Comparison of ENCODE assay signal across 14 mouse cellular contexts in genomic region chrX:106045455-106045854, GRCm38 (mm10). TPM values are rescaled to one million over a fixed set of nuclear protein-coding genes. Genes with fewer than 3 reads are reported as not detected.
A peak's percentile ranks its signal among the peaks of the same experiment; 100 is the strongest.
DNase-seq lines count a peak whose midpoint lies in the region; ATAC-seq and TF ChIP-seq lines count a peak whose summit lies in the region.
"Had no signal": no experiment of that assay in that cellular context is flagged by ENCODE, and none has a peak within 500 bp of the region (broad histone marks: within the 10 kb centered on the region; RNA-seq: fewer than 3 reads in every experiment).

No protein-coding gene starts in this region.

- no peaks in the 10 kb centered on the region for H3K9me3 ChIP-seq in intestine, embryonic 14.5 days (ENCODE audit: control insufficient read depth, low read length)
- no peaks in the 10 kb centered on the region for H3K9me3 ChIP-seq in intestine, postnatal 0 days (ENCODE audit: control insufficient read depth)
- no peaks in the 10 kb centered on the region for H3K9me3 ChIP-seq in hindbrain, embryonic 14.5 days (ENCODE audit: control insufficient read depth, low read length)

- 23% methylated on average over 2 of the region's 2 CpGs for WGBS in intestine, embryonic 14.5 days
- 37% methylated on average over 2 of the region's 2 CpGs for WGBS in intestine, postnatal 0 days
- WGBS in hindbrain, embryonic 14.5 days: 53% methylated on average over 2 of the region's 2 CpGs
- WGBS in thymus, adult 2 months: 85% methylated on average over 2 of the region's 2 CpGs

- no peak overlapping the region for H3K9ac ChIP-seq in intestine, embryonic 14.5 days (ENCODE audit: low read length)
- H3K9ac ChIP-seq in intestine, postnatal 0 days (ENCODE audit: low read depth, low read length): no peak overlapping the region
- no peak overlapping the region for H3K9ac ChIP-seq in hindbrain, embryonic 14.5 days

- TF ChIP-seq POLR2A in bone marrow macrophage, adult 2 months (IDR thresholded peaks at IDR 0.05; ENCODE audit: borderline replicate concordance, low read depth, low read length): no peak
- no peak for TF ChIP-seq POLR2A in thymus, adult 2 months (IDR thresholded peaks at IDR 0.05; ENCODE audit: control insufficient read depth, extremely low read depth, insufficient read depth, low read length, poor library complexity)

- peak overlapping the region; percentile 54; the same call in 1 of the 2 replicates for H3K27ac ChIP-seq in intestine, embryonic 14.5 days (ENCODE audit: low read depth)
- no peak overlapping the region for H3K27ac ChIP-seq in intestine, postnatal 0 days (ENCODE audit: low read depth, low read length)
- peak overlapping the region; percentile 23; the same call in 1 of the 2 replicates for H3K27ac ChIP-seq in bone marrow macrophage, adult 2 months (ENCODE audit: insufficient read depth, low read depth, low read length)
- H3K27ac ChIP-seq in hindbrain, embryonic 14.5 days: no peak overlapping the region
- no peak overlapping the region for H3K27ac ChIP-seq in thymus, adult 2 months (ENCODE audit: control insufficient read depth, insufficient read depth, low read length)
- H3K27ac ChIP-seq: gastrocnemius, adult 2 months had no signal

- peaks cover 5% of the 10 kb centered on the region for H3K4me1 ChIP-seq in intestine, embryonic 14.5 days (replicated peaks; ENCODE audit: control insufficient read depth, insufficient read depth, low read length)
- H3K4me1 ChIP-seq in intestine, postnatal 0 days (replicated peaks; ENCODE audit: control insufficient read depth, insufficient read depth, low read length): 0 out of 2 replicates have a peak, but pooled peaks cover 2% of the 10 kb centered on the region
- H3K4me1 ChIP-seq in bone marrow macrophage, adult 2 months (ENCODE audit: control insufficient read depth, insufficient read depth, low read length): peaks cover 29% of the 10 kb centered on the region
- H3K4me1 ChIP-seq in hindbrain, embryonic 14.5 days (replicated peaks; ENCODE audit: control insufficient read depth, insufficient read depth, low read length): no peaks in the 10 kb centered on the region
- H3K4me1 ChIP-seq in thymus, adult 2 months (replicated peaks; ENCODE audit: control insufficient read depth, insufficient read depth, low read length): no peaks in the 10 kb centered on the region

- H3K27me3 ChIP-seq in intestine, embryonic 14.5 days (replicated peaks; ENCODE audit: control insufficient read depth, insufficient read depth, low read length): no peaks in the 10 kb centered on the region
- H3K27me3 ChIP-seq in intestine, postnatal 0 days (replicated peaks; ENCODE audit: control insufficient read depth, insufficient read depth, low read length): no peaks in the 10 kb centered on the region
- H3K27me3 ChIP-seq in hindbrain, embryonic 14.5 days (ENCODE audit: control insufficient read depth, insufficient read depth, low read length): no peaks in the 10 kb centered on the region
- H3K27me3 ChIP-seq in thymus, adult 2 months (ENCODE audit: control insufficient read depth, insufficient read depth, low read length): no peaks in the 10 kb centered on the region

- no peaks in the 10 kb centered on the region for H3K36me3 ChIP-seq in intestine, embryonic 14.5 days (ENCODE audit: control insufficient read depth, insufficient read depth, low read length)
- no peaks in the 10 kb centered on the region for H3K36me3 ChIP-seq in intestine, postnatal 0 days (ENCODE audit: control insufficient read depth, insufficient read depth)
- no peaks in the 10 kb centered on the region for H3K36me3 ChIP-seq in hindbrain, embryonic 14.5 days (replicated peaks; ENCODE audit: control insufficient read depth, insufficient read depth)
- H3K36me3 ChIP-seq in thymus, adult 2 months (ENCODE audit: control insufficient read depth, insufficient read depth, low read length): no peaks in the 10 kb centered on the region

- peak; percentile 62 for ATAC-seq in intestine, embryonic 14.5 days (replicated peaks; ENCODE audit: low FRiP score, low TSS enrichment, low read depth)
- ATAC-seq in intestine, postnatal 0 days: no peak
- ATAC-seq in hindbrain, embryonic 14.5 days (ENCODE audit: low FRiP score): no peak

- H3K4me2 ChIP-seq in intestine, embryonic 14.5 days (ENCODE audit: low read length): peak overlapping the region; percentile 32; the same call in 1 of the 2 replicates
- no peak overlapping the region for H3K4me2 ChIP-seq in intestine, postnatal 0 days (replicated peaks; ENCODE audit: low read depth)
- no peak overlapping the region for H3K4me2 ChIP-seq in hindbrain, embryonic 14.5 days (replicated peaks)

- no peak overlapping the region for H3K4me3 ChIP-seq in intestine, embryonic 14.5 days (ENCODE audit: low read depth, low read length)
- no peak overlapping the region for H3K4me3 ChIP-seq in intestine, postnatal 0 days (ENCODE audit: low read depth, low read length)
- H3K4me3 ChIP-seq in bone marrow macrophage, adult 2 months (ENCODE audit: insufficient read depth, low read length): no peak overlapping the region
- no peak overlapping the region for H3K4me3 ChIP-seq in hindbrain, embryonic 14.5 days (replicated peaks; ENCODE audit: low read length)
- no peak overlapping the region for H3K4me3 ChIP-seq in thymus, adult 2 months (ENCODE audit: control insufficient read depth, insufficient read depth, low read length)
- H3K4me3 ChIP-seq: gastrocnemius, adult 2 months; myocyte had no signal

- DNase-seq in intestine, embryonic 14.5 days (ENCODE audit: low spot score): no peak
- peak; percentile 19 for DNase-seq in embryo, embryonic 9.5 days (ENCODE audit: extremely low spot score)
- DNase-seq in lung, postnatal 4 days: peak; percentile 25 to 41
- no peak for DNase-seq in hindbrain, embryonic 14.5 days (ENCODE audit: low spot score)
- DNase-seq in frontal cortex, postnatal 14 days (ENCODE audit: low spot score in 2 of 2): no peak
- no peak for DNase-seq in thymus, adult 2 months
- DNase-seq: cerebellum, postnatal 36 days; gastrocnemius, adult 2 months; heart, postnatal 36 days; kidney, adult 18-20 months; thymus, postnatal 14 days had no signal

- no peak for TF ChIP-seq CTCF in intestine, postnatal 0 days (IDR thresholded peaks at IDR 0.05; ENCODE audit: low read depth)
- no peak for TF ChIP-seq CTCF in bone marrow macrophage, adult 2 months (IDR thresholded peaks at IDR 0.05; ENCODE audit: low read depth, low read length)
- TF ChIP-seq CTCF in thymus, adult 2 months (IDR thresholded peaks at IDR 0.05; ENCODE audit: borderline replicate concordance, control insufficient read depth, extremely low read depth, insufficient read depth, low read length, poor library complexity): no peak

RNA-seq across cellular contexts. Expression of gene Atp7a, which starts 18.4 kb away (rescaled TPM):
- 30.1 and 35.9 TPM in 2 replicates for polyA plus RNA-seq in intestine, embryonic 14.5 days (2014; fragmentation: Nextera tagmentation; extraction: Ambion mirVana)
- polyA plus RNA-seq in intestine, postnatal 0 days (2015; fragmentation: Nextera tagmentation; extraction: Ambion mirVana): 9.3 and 10.1 TPM in 2 replicates
- 15.6 and 20.3 TPM in 2 replicates for polyA plus RNA-seq in bone marrow macrophage, adult 2 months (2012; ENCODE audit: insufficient read depth, insufficient read length, missing spikeins)
- polyA plus RNA-seq in hindbrain, embryonic 14.5 days (2014; fragmentation: Nextera tagmentation; extraction: Ambion mirVana): 16.7 and 17.4 TPM in 2 replicates
- 4.6 and 5.2 TPM in 2 replicates for polyA plus RNA-seq in thymus, adult 2 months (2012; rRNA removed)

RNA-seq across cellular contexts. Expression of gene Cox7b, which starts 30.0 kb away (rescaled TPM):
- polyA plus RNA-seq in intestine, embryonic 14.5 days (2014; fragmentation: Nextera tagmentation; extraction: Ambion mirVana): 440 and 472 TPM in 2 replicates
- polyA plus RNA-seq in intestine, postnatal 0 days (2015; fragmentation: Nextera tagmentation; extraction: Ambion mirVana): 796 and 896 TPM in 2 replicates
- 291 and 396 TPM in 2 replicates for polyA plus RNA-seq in bone marrow macrophage, adult 2 months (2012; ENCODE audit: insufficient read depth, insufficient read length, missing spikeins)
- polyA plus RNA-seq in hindbrain, embryonic 14.5 days (2014; fragmentation: Nextera tagmentation; extraction: Ambion mirVana): 418 and 458 TPM in 2 replicates
- polyA plus RNA-seq in thymus, adult 2 months (2012; rRNA removed): 112 and 183 TPM in 2 replicates

RNA-seq across cellular contexts. Expression of gene Magt1, which starts 33.7 kb away (rescaled TPM):
- polyA plus RNA-seq in intestine, embryonic 14.5 days (2014; fragmentation: Nextera tagmentation; extraction: Ambion mirVana): 59.5 and 63.6 TPM in 2 replicates
- 30.5 and 31.5 TPM in 2 replicates for polyA plus RNA-seq in intestine, postnatal 0 days (2015; fragmentation: Nextera tagmentation; extraction: Ambion mirVana)
- 43.8 and 44.7 TPM in 2 replicates for polyA plus RNA-seq in bone marrow macrophage, adult 2 months (2012; ENCODE audit: insufficient read depth, insufficient read length, missing spikeins)
- polyA plus RNA-seq in hindbrain, embryonic 14.5 days (2014; fragmentation: Nextera tagmentation; extraction: Ambion mirVana): 22.8 and 23.3 TPM in 2 replicates
- polyA plus RNA-seq in thymus, adult 2 months (2012; rRNA removed): 6.6 TPM in 2 replicates

Comparison
In these comparisons a context has a peak if more than half of its experiments do, and no peak if none do; other contexts are left out.
1. H3K27ac ChIP-seq: peak in intestine, embryonic 14.5 days (single experiment) and bone marrow macrophage, adult 2 months (single experiment); none in intestine, postnatal 0 days (single experiment), hindbrain, embryonic 14.5 days (single experiment) and thymus, adult 2 months (single experiment).
2. DNase-seq: peak in embryo, embryonic 9.5 days (single experiment) and lung, postnatal 4 days (2 of 2); none in intestine, embryonic 14.5 days (single experiment), hindbrain, embryonic 14.5 days (single experiment), frontal cortex, postnatal 14 days (0 of 2) and thymus, adult 2 months (single experiment).